Mouse (Mus musculus) bone marrow macrophage, adult 2 months (primary cell): Measurements from ENCODE around the gene Ipcef1.

Experiments used
- CTCF ChIP-seq: IDR thresholded peaks from 2 replicates; pipeline ENCODE4 v1.5.1; 2012; ENCODE audit warnings: low read depth, mild to moderate bottlenecking, low read length, moderate library complexity
- POLR2A ChIP-seq: IDR thresholded peaks from 2 replicates; pipeline ENCODE4 v1.6.1; 2012; ENCODE audit warnings: mild to moderate bottlenecking, low read depth, low read length, borderline replicate concordance

DNA sequence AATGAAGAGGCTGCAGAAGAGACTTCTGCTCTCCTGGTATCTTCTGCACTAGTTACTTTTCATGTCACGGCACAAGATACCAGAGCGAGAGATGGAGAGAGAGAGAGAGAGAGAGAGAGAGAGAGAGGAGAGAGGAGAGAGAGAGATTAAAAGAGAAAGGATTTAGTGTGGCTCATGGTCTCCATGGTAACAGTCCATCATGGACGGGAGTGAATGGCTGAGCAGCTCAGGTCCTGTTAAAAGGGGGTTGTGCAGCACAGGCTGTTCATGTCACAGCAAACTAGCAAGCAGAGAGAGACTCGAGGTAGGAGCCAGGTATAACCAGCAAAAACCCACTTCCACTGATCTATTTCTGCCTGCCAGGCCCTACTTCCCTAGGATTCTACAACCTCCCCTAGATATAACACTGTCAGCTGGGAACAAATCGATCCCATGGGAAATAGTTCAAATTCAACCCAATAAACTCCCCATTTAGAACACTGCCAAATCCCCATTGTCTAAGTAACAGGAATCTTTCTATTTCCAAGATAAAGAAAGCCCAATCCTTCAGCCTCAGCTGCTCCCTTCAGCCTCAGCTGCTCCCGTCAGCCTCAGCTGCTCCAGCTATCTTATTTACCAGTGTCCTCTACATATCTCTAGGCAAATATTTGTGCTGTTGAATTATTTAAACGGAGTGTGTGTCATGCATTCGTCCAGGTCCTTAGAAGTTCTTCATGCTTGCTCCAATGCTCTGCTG lies 18.0 kb upstream of the Ipcef1 start:
- TF ChIP-seq CTCF (no peak), POLR2A (no peak)
